Comparison of ENCODE assay signal across 9 mouse cellular contexts in the genomic region with DNA sequence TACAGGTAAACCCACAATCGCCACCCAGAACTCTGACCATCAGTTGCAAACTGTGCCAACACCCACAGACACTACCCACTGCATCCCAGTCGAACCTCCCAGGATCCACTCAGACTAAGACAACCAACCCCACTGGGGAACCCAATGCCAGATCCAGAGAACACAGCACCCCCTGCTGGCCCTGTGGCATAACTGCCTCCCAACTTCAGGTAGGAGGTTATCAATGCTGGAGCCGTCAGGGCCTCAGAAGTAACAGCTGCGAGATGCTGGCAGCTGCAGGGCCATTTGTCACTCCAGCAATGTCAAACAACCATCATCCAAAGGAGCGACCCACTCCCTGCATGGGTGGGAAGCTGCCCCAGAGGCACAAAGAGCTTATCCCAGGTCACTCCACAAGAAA. TPM values are rescaled to one million over a fixed set of nuclear protein-coding genes. Genes with fewer than 3 reads are reported as not detected.
A peak's percentile ranks its signal among the peaks of the same experiment; 100 is the strongest.
DNase-seq lines count a peak whose midpoint lies in the region; ATAC-seq and TF ChIP-seq lines count a peak whose summit lies in the region.
"Had no signal": no experiment of that assay in that cellular context is flagged by ENCODE, and none has a peak within 500 bp of the region (broad histone marks: within the 10 kb centered on the region; RNA-seq: fewer than 3 reads in every experiment).

No protein-coding gene starts in this region.

- no peaks in the 10 kb centered on the region for H3K27me3 ChIP-seq in lung, postnatal 0 days (replicated peaks; ENCODE audit: insufficient read depth, low read length)
- H3K27me3 ChIP-seq in hindbrain, embryonic 11.5 days (ENCODE audit: control insufficient read depth, insufficient read depth, low read length): no peaks in the 10 kb centered on the region

- TF ChIP-seq CTCF in lung, postnatal 0 days (IDR thresholded peaks at IDR 0.05): peak; percentile 65
- TF ChIP-seq CTCF in bone marrow macrophage, adult 2 months (IDR thresholded peaks at IDR 0.05; ENCODE audit: low read depth, low read length): peak; percentile 72

- TF ChIP-seq POLR2A in bone marrow macrophage, adult 2 months (IDR thresholded peaks at IDR 0.05; ENCODE audit: borderline replicate concordance, low read depth, low read length): no peak

- H3K4me3 ChIP-seq in lung, postnatal 0 days (ENCODE audit: low read depth, low read length): no peak overlapping the region
- no peak overlapping the region for H3K4me3 ChIP-seq in bone marrow macrophage, adult 2 months (ENCODE audit: insufficient read depth, low read length)
- no peak overlapping the region for H3K4me3 ChIP-seq in hindbrain, embryonic 11.5 days (ENCODE audit: low read depth, low read length)

- ATAC-seq in lung, postnatal 0 days: no peak
- ATAC-seq in hindbrain, embryonic 11.5 days (ENCODE audit: low FRiP score): no peak
- ATAC-seq in megakaryocyte-erythroid progenitor cell, adult 5-6 weeks (replicated peaks; ENCODE audit: low FRiP score, low TSS enrichment, poor library complexity, severe bottlenecking): peak; percentile 62
- no peak for ATAC-seq in frontal cortex, adult (ENCODE audit: low TSS enrichment)

- WGBS in lung, postnatal 0 days: 21% methylated on average over 5 of the region's 5 CpGs
- 42% methylated on average over 5 of the region's 5 CpGs for WGBS in hindbrain, embryonic 11.5 days

- peak overlapping the region; percentile 14; the same call in 1 of the 2 replicates for H3K4me2 ChIP-seq in lung, postnatal 0 days (replicated peaks; ENCODE audit: low read depth, low read length)
- no peak overlapping the region for H3K4me2 ChIP-seq in hindbrain, embryonic 11.5 days (replicated peaks; ENCODE audit: low read depth, low read length)

- no peak for DNase-seq in lung, postnatal 0 days (ENCODE audit: low spot score)
- DNase-seq in lung, postnatal 25 days (ENCODE audit: low spot score): no peak
- DNase-seq in hindbrain, embryonic 11.5 days (ENCODE audit: low spot score): peak; percentile 42
- DNase-seq in ovary, postnatal 10 days (ENCODE audit: low spot score): no peak
- no peak for DNase-seq in adipocyte (ENCODE audit: low spot score)

- H3K36me3 ChIP-seq in lung, postnatal 0 days (ENCODE audit: insufficient read depth, low read length): no peaks in the 10 kb centered on the region
- H3K36me3 ChIP-seq in hindbrain, embryonic 11.5 days (ENCODE audit: control insufficient read depth, insufficient read depth, low read length): no peaks in the 10 kb centered on the region

- H3K9ac ChIP-seq in lung, postnatal 0 days (replicated peaks; ENCODE audit: low read depth): no peak overlapping the region
- no peak overlapping the region for H3K9ac ChIP-seq in hindbrain, embryonic 11.5 days (ENCODE audit: low read depth, low read length)

- no peaks in the 10 kb centered on the region for H3K9me3 ChIP-seq in lung, postnatal 0 days (ENCODE audit: low read length)
- no peaks in the 10 kb centered on the region for H3K9me3 ChIP-seq in hindbrain, embryonic 11.5 days (ENCODE audit: control insufficient read depth, low read length)

- TF ChIP-seq EP300 in lung, postnatal 0 days (IDR thresholded peaks at IDR 0.05): no peak

- H3K27ac ChIP-seq in lung, postnatal 0 days (ENCODE audit: low read length): no peak overlapping the region
- H3K27ac ChIP-seq in bone marrow macrophage, adult 2 months (ENCODE audit: insufficient read depth, low read depth, low read length): no peak overlapping the region
- no peak overlapping the region for H3K27ac ChIP-seq in hindbrain, embryonic 11.5 days (ENCODE audit: low read depth, low read length)

- 0 out of 2 replicates have a peak, but pooled peaks cover 6% of the 10 kb centered on the region for H3K4me1 ChIP-seq in lung, postnatal 0 days (ENCODE audit: insufficient read depth, low read depth, low read length)
- peaks cover 5% of the 10 kb centered on the region for H3K4me1 ChIP-seq in bone marrow macrophage, adult 2 months (ENCODE audit: control insufficient read depth, insufficient read depth, low read length)
- H3K4me1 ChIP-seq in hindbrain, embryonic 11.5 days (replicated peaks; ENCODE audit: control insufficient read depth, insufficient read depth, low read length): no peaks in the 10 kb centered on the region

RNA-seq across cellular contexts. Expression of gene Eif1, which starts 21.9 kb away (rescaled TPM):
- polyA plus RNA-seq in lung, postnatal 0 days (2015; fragmentation: Nextera tagmentation; extraction: Ambion mirVana): 2,114 and 2,164 TPM in 2 replicates
- polyA plus RNA-seq in bone marrow macrophage, adult 2 months (2012; ENCODE audit: insufficient read depth, insufficient read length, missing spikeins): 922 and 1,042 TPM in 2 replicates
- polyA plus RNA-seq in hindbrain, embryonic 11.5 days (2014; fragmentation: Nextera tagmentation; extraction: Ambion mirVana): 1,709 and 1,853 TPM in 2 replicates
- 1,051 and 1,260 TPM in 2 replicates for total RNA-seq in megakaryocyte-erythroid progenitor cell, adult 5-6 weeks (2014; fragmentation: Nextera tagmentation)
- total RNA-seq in megakaryocyte-erythroid progenitor cell, adult 5-6 weeks (2017): 170 and 204 TPM in 2 replicates

RNA-seq across cellular contexts. Expression of gene Krt42, which starts 28.1 kb away (rescaled TPM):
- polyA plus RNA-seq in lung, postnatal 0 days (2015; fragmentation: Nextera tagmentation; extraction: Ambion mirVana): not detected in 2 replicates
- polyA plus RNA-seq in bone marrow macrophage, adult 2 months (2012; ENCODE audit: insufficient read depth, insufficient read length, missing spikeins): not detected in 2 replicates
- not detected in 2 replicates for polyA plus RNA-seq in hindbrain, embryonic 11.5 days (2014; fragmentation: Nextera tagmentation; extraction: Ambion mirVana)
- not detected in 2 replicates for total RNA-seq in megakaryocyte-erythroid progenitor cell, adult 5-6 weeks (2014; fragmentation: Nextera tagmentation)
- not detected in 2 replicates for total RNA-seq in megakaryocyte-erythroid progenitor cell, adult 5-6 weeks (2017)
- polyA plus RNA-seq: large intestine, adult 2 months had no signal

RNA-seq across cellular contexts. Expression of gene Gast, which starts 36.4 kb away (rescaled TPM):
- not detected in 2 replicates for polyA plus RNA-seq in lung, postnatal 0 days (2015; fragmentation: Nextera tagmentation; extraction: Ambion mirVana)
- polyA plus RNA-seq in bone marrow macrophage, adult 2 months (2012; ENCODE audit: insufficient read depth, insufficient read length, missing spikeins): not detected in 2 replicates
- polyA plus RNA-seq in hindbrain, embryonic 11.5 days (2014; fragmentation: Nextera tagmentation; extraction: Ambion mirVana): 1.1 TPM in 1 of 2 replicates, not detected in the other
- not detected in 2 replicates for total RNA-seq in megakaryocyte-erythroid progenitor cell, adult 5-6 weeks (2014; fragmentation: Nextera tagmentation)
- not detected in 2 replicates for total RNA-seq in megakaryocyte-erythroid progenitor cell, adult 5-6 weeks (2017)
- polyA plus RNA-seq: large intestine, adult 2 months had no signal

RNA-seq across cellular contexts. Expression of gene Krt17, which starts 37.0 kb away (rescaled TPM):
- polyA plus RNA-seq in lung, postnatal 0 days (2015; fragmentation: Nextera tagmentation; extraction: Ambion mirVana): 0.58 and 0.65 TPM in 2 replicates
- not detected in 2 replicates for polyA plus RNA-seq in bone marrow macrophage, adult 2 months (2012; ENCODE audit: insufficient read depth, insufficient read length, missing spikeins)
- polyA plus RNA-seq in hindbrain, embryonic 11.5 days (2014; fragmentation: Nextera tagmentation; extraction: Ambion mirVana): 0.22 and 0.25 TPM in 2 replicates
- not detected in 2 replicates for total RNA-seq in megakaryocyte-erythroid progenitor cell, adult 5-6 weeks (2014; fragmentation: Nextera tagmentation)
- not detected in 2 replicates for total RNA-seq in megakaryocyte-erythroid progenitor cell, adult 5-6 weeks (2017)

RNA-seq across cellular contexts. Expression of gene Krt16, which starts 49.1 kb away (rescaled TPM):
- not detected in 2 replicates for polyA plus RNA-seq in lung, postnatal 0 days (2015; fragmentation: Nextera tagmentation; extraction: Ambion mirVana)
- polyA plus RNA-seq in bone marrow macrophage, adult 2 months (2012; ENCODE audit: insufficient read depth, insufficient read length, missing spikeins): not detected in 2 replicates
- polyA plus RNA-seq in hindbrain, embryonic 11.5 days (2014; fragmentation: Nextera tagmentation; extraction: Ambion mirVana): not detected in 2 replicates
- not detected in 2 replicates for total RNA-seq in megakaryocyte-erythroid progenitor cell, adult 5-6 weeks (2014; fragmentation: Nextera tagmentation)
- total RNA-seq in megakaryocyte-erythroid progenitor cell, adult 5-6 weeks (2017): not detected in 2 replicates
